Mouse (Mus musculus): Measurements from ENCODE around the gene Eri3.

Gene Eri3

GRCm38 (mm10) chr4:117622270-117622669, 72.1 kb downstream of the Eri3 start:
- no peak for DNase-seq (ENCODE audit: low read depth, low spot score)

- no peak for DNase-seq (ENCODE audit: low read depth, low spot score)
Observed at GRCm38 (mm10) chr4:117623025-117623424, 72.9 kb downstream of the Eri3 start.

- DNase-seq (ENCODE audit: low read depth, low spot score), result no peak
Observed at GRCm38 (mm10) chr4:117624660-117625059, 74.5 kb downstream of the Eri3 start.

GRCm38 (mm10) chr4:117628464-117628863, 78.3 kb downstream of the Eri3 start:
- peak; percentile 15 for DNase-seq (ENCODE audit: low read depth, low spot score)

GRCm38 (mm10) chr4:117630053-117630670, 80.0 kb downstream of the Eri3 start:
- no peak for DNase-seq (ENCODE audit: low read depth, low spot score)

- no peak for DNase-seq (ENCODE audit: low read depth, low spot score)
Observed at GRCm38 (mm10) chr4:117633527-117633926, 83.4 kb downstream of the Eri3 start.

GRCm38 (mm10) chr4:117634642-117635041, 84.5 kb downstream of the Eri3 start:
- no peak for DNase-seq (ENCODE audit: low read depth, low spot score)

- no peak for DNase-seq (ENCODE audit: low read depth, low spot score)
Observed at GRCm38 (mm10) chr4:117636152-117636551, 86.0 kb downstream of the Eri3 start.

- DNase-seq (ENCODE audit: low read depth, low spot score), result no peak
Observed at GRCm38 (mm10) chr4:117636891-117637613, 86.9 kb downstream of the Eri3 start.

GRCm38 (mm10) chr4:117640925-117641703, 90.9 kb downstream of the Eri3 start:
- peak; percentile 15 for DNase-seq (ENCODE audit: low read depth, low spot score)

- peak; percentile 63 for DNase-seq (ENCODE audit: low read depth, low spot score)
Observed at GRCm38 (mm10) chr4:117641804-117642203, 91.6 kb downstream of the Eri3 start.

- DNase-seq (ENCODE audit: low read depth, low spot score), result no peak
Observed at GRCm38 (mm10) chr4:117645031-117645435, 94.9 kb downstream of the Eri3 start.

GRCm38 (mm10) chr4:117645859-117646258, 95.7 kb downstream of the Eri3 start:
- no peak for DNase-seq (ENCODE audit: low read depth, low spot score)

- no peak for DNase-seq (ENCODE audit: low read depth, low spot score)
Observed at GRCm38 (mm10) chr4:117646496-117646895, 96.3 kb downstream of the Eri3 start.

- DNase-seq (ENCODE audit: low read depth, low spot score), result no peak
Observed at GRCm38 (mm10) chr4:117646926-117647755, 97.0 kb downstream of the Eri3 start.

GRCm38 (mm10) chr4:117651626-117652101, 101.5 kb downstream of the Eri3 start:
- no peak for DNase-seq (ENCODE audit: low read depth, low spot score)

- no peak for DNase-seq (ENCODE audit: low read depth, low spot score)
Observed at GRCm38 (mm10) chr4:117652727-117653126, 102.6 kb downstream of the Eri3 start.

- DNase-seq (ENCODE audit: low read depth, low spot score), result no peak
Observed at GRCm38 (mm10) chr4:117654016-117654702, 104.0 kb downstream of the Eri3 start.

GRCm38 (mm10) chr4:117654703-117655499, 104.7 kb downstream of the Eri3 start:
- no peak for DNase-seq (ENCODE audit: low read depth, low spot score)

- DNase-seq (ENCODE audit: low read depth, low spot score), result no peak
Observed at GRCm38 (mm10) chr4:117655500-117655863, 105.3 kb downstream of the Eri3 start.
